Mouse (Mus musculus) c-Kit-positive CD71-positive TER-119-negative erythroid progenitor cells, embryonic 14.5 days (primary cell): Measurements from ENCODE around the gene B4galnt4.
"Not testable (repeated sequence)": the region's sequence is repeated elsewhere in the genome, so short reads cannot be mapped to it uniquely, and the experiment has no call there.

Experiments used
- DNase-seq: peaks from one replicate; pipeline ENCODE4 v3.0.0-alpha.2; 2013; ENCODE audit warnings: low read depth

B4galnt4 gene

DNA sequence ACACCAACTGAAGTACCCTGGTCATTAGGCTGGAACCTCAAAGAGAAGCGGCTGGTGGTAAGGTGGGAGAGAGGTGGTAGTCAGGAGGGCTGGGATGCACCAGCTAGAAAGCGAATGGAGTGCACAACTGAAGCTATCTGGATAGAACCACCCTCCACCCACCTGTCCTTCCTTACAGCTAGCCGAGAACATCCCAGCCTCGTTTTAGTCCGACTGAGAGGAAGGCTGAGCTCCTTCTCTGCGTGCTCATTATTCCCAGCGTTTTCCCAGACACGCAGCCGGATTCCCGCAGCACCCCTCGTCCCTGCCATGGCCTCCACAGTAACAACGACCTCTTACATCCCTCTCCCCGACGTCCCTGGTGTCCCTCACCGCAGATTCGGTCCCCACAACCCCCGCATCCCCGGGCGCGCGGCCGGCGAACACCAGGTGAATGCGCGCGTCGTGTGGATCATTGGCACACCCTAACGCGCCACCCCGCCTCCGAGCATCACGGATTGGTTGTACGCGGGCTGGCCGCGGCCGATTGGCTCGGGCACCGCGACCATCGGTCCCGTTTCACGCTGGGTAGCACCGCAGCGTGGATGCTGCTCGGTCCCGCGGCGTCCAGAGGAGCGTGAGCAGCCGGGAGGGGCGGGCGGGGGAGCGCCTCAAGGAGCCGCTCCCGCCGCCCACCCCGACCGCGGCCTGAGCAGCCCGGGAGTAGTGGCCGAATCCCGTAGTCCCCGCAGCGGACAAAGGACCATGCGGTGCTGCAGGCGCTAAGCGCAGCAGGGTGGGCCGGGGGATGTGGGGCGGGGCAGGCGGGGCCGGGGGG, at the start of gene B4galnt4:
B4galnt4 (plus strand) TSS at position 679 of the 817 bp plus-strand sequence.
- DNase-seq, result no peak

DNA sequence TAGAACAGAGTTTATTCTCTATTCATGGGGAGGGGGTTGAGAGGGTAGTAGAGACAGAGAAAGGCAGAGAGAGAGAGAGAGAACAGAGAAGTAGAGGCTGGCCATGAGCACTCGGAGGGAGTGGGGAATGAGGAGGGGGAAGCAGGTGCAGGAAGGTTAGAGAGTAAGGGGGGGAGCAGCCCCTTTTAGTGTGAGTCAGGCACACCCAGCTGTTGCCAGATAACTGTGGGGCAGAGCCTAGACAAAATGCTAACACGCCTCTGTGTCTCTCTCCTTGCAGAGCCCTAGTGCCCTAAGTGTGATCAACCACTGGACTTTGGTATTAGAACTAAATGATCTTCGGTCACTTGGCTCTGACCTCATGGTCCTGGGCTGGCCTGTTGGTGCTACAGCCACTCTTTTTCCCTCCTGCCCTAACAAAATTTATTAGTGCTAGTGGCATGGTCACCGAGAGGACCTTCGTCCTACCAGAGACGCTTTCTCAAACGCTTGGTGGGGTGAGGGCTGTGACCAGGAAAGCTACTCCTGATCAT, 49.6 kb upstream of the B4galnt4 start:
- no peak for DNase-seq

GRCm38 (mm10) chr7:141016707-141017697, 43.9 kb upstream of the B4galnt4 start:
- DNase-seq, result no peak

- not testable (repeated sequence) for DNase-seq
Measured at GRCm38 (mm10) chr7:141017824-141018223, 43.1 kb upstream of the B4galnt4 start, which contains the start of gene Ifitm6. Ifitm6 (minus strand) TSS chr7:141017924.

- DNase-seq, result no peak
Measured at GRCm38 (mm10) chr7:141019028-141019427, 41.9 kb upstream of the B4galnt4 start.

DNA sequence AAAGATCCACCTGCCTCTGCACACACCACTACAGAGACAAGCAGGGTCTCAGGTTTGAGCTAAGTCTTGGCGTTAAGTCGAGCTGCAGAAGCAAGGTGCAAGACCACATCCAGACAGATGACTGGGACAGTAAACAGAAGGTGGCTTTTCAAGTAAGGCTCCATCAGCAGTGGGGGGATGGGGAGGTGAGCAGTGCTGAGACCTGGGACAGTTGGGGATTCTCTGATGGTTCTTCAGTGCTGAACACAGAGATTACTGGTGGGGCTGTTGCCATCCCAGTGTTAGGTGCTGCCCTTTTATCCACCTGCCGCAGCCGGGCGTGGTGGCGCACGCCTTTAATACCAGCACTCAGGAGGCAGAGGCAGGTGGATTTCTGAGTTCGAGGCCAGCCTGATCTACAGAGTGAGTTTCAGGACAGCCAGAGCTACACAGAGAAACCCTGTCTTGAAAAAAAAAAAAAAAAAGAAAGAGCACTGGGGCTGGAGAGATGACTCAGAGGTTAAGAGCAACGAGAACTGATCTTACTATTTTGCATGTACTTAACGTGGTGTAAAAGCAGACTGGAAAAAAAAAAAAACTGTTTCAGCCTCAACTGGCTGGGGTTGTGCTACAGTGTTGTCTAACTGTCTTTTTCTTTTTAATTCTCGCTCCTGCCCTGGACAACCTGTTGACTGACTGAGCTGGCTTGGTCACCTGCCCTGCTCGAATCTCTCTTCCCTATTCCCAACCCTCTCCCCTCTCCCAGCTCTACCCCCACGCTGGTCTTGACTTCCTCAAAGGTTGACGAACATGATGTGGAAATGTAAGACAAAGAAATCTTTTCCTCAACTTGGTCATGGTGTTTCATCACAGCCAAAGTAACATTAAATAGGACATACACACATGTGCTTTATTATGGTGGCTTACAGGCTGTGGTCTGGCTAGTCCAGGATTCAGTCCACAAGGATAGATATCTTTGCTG, 39.1 kb upstream of the B4galnt4 start:
- no peak for DNase-seq

DNA sequence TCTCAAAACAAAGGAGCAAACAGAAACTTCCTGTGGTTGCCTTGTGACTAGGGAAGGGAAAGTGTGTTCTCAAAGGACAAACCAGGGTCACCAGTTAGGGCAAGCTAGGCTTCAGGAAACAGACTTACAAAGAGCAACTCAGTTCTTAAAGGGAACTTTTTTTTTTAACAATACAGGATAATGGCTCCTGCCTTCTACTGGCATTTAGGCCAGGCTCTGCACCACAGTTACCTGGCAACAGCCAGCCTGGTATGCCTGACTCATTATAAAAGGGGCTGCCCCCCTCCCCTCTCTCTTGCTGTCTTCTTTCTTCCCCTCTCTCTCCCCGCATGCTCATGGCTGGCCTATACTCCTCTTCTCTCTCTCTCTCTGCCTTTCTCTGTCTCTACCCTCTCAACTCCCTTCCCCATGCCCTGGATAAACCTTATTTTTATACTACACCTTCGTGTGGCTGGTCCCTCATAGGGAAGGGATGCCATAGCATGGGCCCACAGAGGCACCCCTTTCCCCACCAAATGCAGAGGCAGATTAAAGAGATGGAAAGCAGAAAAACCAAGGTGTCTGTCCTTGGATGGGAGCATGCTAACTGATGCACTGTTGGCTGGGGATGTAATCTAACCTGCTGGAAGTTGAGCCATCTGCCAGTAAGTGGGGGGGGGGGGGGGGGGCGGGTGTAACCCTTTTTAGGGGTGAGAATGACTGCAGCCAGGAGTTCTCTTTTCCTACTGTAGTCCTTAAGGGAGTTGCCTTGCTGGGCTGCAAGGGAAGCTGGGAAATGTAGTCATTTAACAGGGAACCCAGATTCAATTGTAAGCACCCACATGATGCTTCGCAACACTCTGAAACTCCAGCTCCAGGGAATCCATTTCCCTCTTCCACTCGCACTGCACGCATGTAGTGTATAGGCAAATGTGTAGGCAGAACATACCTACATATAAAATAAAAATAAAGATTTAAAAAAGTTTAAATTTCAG, 35.8 kb upstream of the B4galnt4 start:
- DNase-seq, result no peak

- DNase-seq, result no peak
Measured at GRCm38 (mm10) chr7:141026097-141026739, 34.7 kb upstream of the B4galnt4 start.

DNA sequence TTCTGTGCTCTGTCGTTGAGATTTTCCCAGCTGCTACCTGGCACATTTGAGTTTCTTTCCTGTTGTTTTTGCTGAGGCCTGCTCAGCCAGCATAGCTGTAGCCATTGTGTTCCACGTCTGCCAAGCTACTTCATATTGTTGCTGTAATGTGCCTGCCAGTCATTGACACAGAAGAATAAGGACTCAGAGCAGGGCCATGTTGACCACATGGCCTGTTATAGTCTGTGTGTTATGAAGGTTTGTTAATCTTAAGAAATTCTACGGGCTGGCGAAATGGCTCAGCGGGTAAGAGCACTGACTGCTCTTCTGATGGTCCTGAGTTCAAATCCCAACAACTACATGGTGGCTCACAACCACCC, 34.2 kb upstream of the B4galnt4 start:
- no peak for DNase-seq

DNA sequence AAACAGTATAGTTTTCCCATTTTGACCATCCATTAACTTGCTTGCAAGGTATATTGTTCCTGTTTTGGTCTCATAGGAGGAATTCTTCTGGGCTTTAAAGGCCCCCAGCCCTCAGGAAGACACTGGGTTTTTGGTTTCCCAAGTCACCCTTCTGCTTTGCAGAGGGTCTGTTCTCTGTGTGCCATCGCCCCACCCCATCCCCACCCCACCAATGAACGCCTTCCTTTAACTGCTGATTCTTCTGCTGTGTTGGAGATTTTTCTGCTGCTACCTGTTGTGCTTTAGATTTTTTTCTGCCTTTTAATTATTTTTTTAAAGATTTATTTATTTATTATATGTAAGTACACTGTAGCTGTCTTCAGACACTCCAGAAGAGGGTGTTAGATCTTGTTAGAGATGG, 32.1 kb upstream of the B4galnt4 start, which contains the start of gene Gm17387:
Gm17387 (plus strand) TSS at position 301 of the 400 bp plus-strand sequence.
- DNase-seq, result no peak

GRCm38 (mm10) chr7:141030390-141030789, 30.5 kb upstream of the B4galnt4 start:
- no peak for DNase-seq

DNA sequence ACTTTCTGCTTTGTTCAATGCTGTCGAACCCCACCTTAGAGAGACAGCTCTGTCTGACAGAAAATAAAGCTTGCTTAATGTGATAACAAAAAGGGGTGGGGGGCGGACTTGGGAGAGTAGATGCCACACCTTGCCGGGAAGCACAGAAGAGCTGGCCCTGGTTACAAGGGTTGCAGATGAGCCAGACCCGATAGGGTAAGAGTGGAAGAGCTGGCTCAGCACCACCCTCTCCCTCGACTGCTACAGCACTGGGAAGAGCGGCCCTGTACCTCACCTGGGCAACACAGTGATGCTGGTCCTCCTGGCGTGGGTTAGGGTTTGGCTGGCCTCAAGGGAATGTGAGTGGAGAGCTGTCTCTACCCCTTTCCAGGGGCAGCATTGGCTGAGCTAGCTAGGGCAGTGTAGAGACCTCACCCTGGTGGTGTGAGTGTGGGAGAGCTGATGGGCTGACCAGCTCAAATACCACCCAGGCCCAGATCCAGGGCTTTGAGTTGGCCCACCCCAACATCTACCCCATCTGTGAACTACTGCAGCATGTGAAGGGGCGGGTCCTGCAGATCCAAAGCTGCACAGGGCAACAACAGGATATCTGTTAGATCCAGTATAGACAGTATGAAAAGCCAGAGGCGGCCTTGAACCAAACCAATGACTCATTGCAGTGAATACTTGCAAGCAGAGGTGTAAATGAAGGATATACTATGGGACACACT, 28.3 kb upstream of the B4galnt4 start:
- no peak for DNase-seq

DNA sequence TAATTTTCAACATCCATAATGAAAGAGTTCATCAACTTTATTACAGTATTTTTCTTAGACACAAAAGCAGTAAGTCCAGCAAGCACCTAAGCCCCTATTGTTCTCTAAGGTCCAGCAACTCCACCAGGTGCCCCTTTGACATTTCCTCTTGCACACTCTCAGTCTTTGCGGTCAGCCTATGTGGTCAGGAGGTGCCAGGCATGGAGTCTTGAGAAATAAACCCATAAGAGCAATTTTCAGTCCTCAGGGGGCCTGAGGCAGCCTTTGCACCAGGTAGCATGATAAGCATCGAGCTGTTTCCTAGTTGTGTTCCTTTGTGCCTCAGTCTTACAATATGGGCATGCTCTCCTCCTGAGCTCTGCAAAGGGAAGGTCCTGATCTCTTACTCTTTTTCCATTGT, 24.3 kb upstream of the B4galnt4 start:
- DNase-seq, result not testable (repeated sequence)

DNA sequence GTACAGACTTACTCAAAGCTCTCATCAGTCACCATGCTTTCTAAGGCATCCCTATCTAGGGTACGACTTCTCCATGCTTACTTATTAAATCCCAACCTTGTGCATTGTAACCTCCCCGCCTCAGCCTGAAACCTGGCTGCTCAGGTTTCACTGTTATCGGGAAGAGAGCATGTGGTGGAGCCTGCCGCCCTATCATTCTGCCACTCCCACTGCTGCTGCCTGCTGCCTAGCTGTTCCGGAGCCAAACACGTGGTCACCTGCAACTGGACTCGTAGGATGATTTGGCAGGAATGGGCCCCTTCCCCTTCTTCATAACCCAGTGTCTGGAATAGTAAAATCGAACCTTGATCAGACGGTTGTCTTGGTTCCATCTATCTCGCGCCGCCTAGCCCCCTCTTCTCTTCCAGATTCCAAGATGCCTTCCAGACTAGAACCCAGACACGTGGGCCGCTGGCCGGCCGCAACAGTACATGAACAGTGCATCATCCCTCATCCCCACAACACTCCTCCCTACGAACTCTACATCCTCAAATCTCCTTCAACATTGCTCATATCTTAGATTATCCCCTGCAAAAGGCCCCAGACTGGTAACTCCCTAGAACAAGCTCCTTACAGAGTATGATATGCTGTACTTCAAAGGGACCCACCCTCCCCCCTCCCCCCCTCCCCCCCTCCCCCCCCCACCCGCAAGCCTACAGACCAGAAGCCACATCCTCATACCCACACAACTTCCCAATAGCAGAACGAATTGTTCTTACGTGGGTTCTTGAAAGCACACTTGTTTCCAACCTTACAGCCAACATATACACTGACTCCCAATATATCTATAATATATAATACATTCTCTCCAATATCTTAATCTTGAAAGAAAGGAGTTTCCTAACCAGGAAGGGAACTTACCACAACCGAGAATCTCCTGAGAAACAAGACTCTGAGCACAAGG, 22.5 kb upstream of the B4galnt4 start:
- DNase-seq, result no peak

- no peak for DNase-seq
Measured at GRCm38 (mm10) chr7:141039386-141040107, 21.4 kb upstream of the B4galnt4 start.

DNA sequence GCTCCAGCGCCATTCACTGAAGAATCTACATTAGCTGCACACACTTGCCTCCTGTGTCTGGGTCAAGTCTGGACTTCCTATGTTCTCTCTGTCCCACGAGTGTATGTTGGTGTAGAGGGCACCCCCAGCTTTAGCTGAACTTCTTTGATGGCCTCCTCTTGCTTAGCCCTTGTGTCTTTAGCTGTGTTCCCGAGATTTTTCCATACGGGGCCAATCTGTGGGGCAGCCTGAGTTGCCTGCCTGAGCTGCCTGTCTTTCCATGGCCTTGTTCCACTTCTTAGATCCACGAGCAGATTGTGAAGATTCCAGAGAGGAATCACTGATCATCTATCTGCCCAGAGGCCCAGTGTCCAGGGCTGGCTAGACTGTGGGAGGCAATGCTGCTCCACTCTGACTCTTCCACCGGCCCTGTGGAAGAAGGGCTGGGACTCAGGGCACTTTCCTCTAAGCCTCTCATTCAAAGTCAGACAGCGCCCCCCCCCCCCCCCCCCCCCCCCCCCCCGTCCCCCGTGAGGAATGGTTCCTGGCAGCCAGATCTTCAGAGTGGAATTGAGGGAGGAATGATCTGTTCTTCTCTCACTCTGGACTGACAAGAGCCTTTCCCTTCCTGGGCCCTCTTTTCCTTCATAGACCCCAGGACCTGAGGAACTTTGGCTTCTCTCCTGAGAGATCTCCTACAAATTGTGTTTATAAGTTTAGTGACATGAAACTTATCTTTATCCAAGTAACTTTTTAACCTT, 19.9 kb upstream of the B4galnt4 start:
- no peak for DNase-seq
